Mouse (Mus musculus) liver, embryonic 14.5 days (tissue): ENCODE data around the gene Plin5.
A peak's percentile ranks its signal among the peaks of the same experiment; 100 is the strongest.

Experiments
- CTCF ChIP-seq: IDR thresholded peaks from 2 replicates; pipeline ENCODE4 v1.5.1; 2016; ENCODE audit warnings: antibody characterized with exemption, low read depth, control low read depth
- EP300 ChIP-seq: IDR thresholded peaks from 2 replicates; pipeline ENCODE4 v1.6.1; 2016; ENCODE audit warnings: antibody characterized with exemption, low read depth

DNA sequence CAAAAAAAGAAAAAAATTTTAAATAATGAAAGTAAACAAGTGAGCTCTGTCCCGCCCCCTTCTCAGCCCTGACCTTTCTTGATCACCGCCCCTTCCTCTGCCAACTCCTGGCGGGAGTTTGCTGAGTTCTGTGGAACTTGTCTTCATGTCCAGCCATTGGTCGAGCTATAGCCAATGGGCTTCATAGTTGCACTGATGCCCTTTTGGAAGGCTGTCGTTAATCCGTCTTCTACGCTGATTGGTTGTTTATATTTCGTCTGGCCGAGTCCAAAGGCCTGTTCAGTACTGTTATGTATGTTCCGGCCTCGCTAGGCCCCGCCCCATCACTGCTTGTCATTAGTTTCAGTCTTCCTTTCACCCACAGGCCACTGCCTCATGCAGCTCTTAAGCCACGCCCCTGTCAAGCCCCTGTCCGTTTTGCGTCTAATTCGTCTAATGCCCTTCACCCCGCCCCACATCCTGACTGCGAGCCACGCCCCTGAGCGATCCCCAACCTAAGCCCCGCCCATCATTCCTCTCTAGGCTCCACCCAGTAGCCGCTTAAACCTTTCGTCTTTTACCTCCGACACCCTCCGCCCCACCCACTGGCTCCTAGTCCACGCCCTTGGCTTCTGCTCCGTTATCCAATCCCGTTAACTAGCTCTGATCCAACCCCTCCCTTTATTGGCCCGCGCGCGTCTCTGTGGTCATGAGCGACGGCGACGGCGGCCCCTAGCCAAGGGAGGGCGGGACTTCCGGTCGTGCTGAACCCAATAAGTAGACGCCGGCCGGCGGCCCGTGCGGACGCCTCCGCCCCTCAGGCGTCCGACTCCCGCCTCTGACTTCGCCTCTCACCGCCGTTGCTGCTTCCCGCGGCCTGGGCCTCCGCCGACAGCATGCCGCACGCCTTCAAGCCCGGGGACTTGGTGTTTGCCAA, 38.3 kb downstream of the Plin5 start, which contains the start of gene Hdgfl2:
- TF ChIP-seq CTCF (0 out of 2 replicates have a peak, but pooled peaks have one; percentile 3), EP300 (no peak)
